Mouse (Mus musculus): ENCODE data around the gene Ttc7b. TPM values are rescaled to one million over a fixed set of nuclear protein-coding genes. Genes with fewer than 3 reads are reported as not detected.
A peak's percentile ranks its signal among the peaks of the same experiment; 100 is the strongest.

Ttc7b gene
- polyA plus RNA-seq, 1 experiment from 2014 or later: 21.3 TPM

DNA sequence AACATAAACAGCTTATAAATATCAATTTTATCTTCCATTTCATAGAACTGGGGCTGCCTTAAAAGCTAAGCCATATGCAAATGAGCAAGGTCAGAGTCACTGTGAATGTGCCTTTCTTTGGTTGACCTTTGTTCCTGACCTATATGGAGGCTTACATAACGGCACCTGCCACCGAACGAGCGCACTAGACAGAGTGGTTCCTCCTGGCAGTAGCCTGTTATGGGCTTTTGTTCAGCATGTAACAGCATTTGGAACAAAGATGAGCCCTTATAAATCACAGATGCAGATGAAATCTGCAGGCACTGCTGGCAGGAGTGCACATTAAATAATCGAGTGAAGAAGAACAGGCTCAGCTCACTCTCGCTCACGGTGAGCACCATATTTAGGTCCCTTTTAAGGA is 179.0 kb downstream of the Ttc7b start:
- POLR2A ChIA-PET: no interaction called here
- CTCF ChIA-PET: interaction anchor here (1.3 kb wide), 1 partner anchor 21 kb away, joined by 4 read pairs; no protein-coding TSS in a partner anchor
- TF ChIP-seq CTCF (IDR thresholded peaks at IDR 0.05): no peak
- ATAC-seq (no peak), DNase-seq (ENCODE audit: low read depth, low spot score) (no peak)
- no peaks in the 10 kb centered on the region for H3K27me3 ChIP-seq
- in situ Hi-C loops (cut with MboI; ENCODE audit: low pct_unique_long_range_greater_than_20kb): no loop called here

DNA sequence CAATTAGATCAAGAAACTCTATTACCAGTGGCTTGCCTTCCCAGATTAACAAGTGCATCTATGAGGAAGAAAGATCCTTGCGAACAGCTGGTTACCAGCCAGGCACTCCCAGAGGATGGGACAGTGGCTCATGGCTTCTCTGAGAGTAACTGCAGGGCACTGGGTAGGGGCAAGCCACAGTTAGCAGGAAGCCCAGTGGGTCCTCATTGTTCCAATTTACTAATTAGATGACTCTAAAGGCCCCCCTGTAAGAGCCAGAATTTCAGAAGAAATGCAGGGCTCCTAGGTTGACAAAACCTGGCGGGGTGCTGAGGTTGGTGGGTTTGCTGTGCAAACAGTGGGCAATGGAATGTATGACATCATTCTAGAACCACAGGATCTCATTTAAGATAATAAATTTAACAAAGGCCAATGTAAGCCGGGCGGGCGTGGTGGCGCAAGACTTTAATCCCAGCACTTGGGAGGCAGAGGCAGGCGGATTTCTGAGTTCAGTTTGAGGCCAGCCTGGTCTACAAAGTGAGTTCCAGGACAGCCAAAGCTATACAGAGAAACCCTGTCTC is 179.6 kb downstream of the Ttc7b start:
- in situ Hi-C loops (cut with MboI; ENCODE audit: low pct_unique_long_range_greater_than_20kb): no loop called here

DNA sequence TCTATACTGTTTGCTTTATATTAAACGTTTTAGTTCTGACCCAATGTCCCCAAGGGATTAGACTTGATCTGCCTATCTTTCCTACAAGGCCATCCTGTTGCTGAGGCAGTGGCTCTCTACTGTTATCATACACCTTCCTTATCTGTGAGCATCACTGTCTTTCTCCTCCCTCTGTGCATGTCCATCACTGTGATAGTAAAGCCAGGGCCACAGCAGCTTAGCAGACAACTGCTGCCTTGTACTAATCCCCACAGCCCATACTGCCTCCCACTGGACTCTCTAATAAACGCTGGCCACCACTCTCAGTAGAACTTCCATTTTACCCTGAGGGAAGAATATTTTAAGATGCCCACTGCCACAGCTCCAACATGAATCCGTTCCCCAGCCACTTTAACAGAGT is 182.6 kb downstream of the Ttc7b start:
- no peaks in the 10 kb centered on the region for H3K27me3 ChIP-seq
- DNase-seq (ENCODE audit: low read depth, low spot score) (no peak), ATAC-seq (no peak)
- ChIA-PET POLR2A (interaction anchor here (0.6 kb wide), 1 partner anchor 15 kb away, joined by 3 read pairs; no protein-coding TSS in a partner anchor), CTCF (interaction anchor here (1.0 to 3.4 kb wide), 3 partner anchors 62 to 136 kb away, joined by 3 to 20 read pairs (median 4); no protein-coding TSS in a partner anchor)
- peak; percentile 57 for TF ChIP-seq CTCF (IDR thresholded peaks at IDR 0.05)
- in situ Hi-C loops (cut with MboI; ENCODE audit: low pct_unique_long_range_greater_than_20kb): no loop called here

More for the DNA sequence above, 179.6 kb downstream of the Ttc7b start:
- DNase-seq (ENCODE audit: low read depth, low spot score) (no peak), ATAC-seq (no peak)
- no peak for TF ChIP-seq CTCF (IDR thresholded peaks at IDR 0.05)
- POLR2A ChIA-PET: no interaction called here
- no peaks in the 10 kb centered on the region for H3K27me3 ChIP-seq
- CTCF ChIA-PET: interaction anchor here (2.1 kb wide), 1 partner anchor 139 kb away, joined by 9 read pairs; no protein-coding TSS in a partner anchor

DNA sequence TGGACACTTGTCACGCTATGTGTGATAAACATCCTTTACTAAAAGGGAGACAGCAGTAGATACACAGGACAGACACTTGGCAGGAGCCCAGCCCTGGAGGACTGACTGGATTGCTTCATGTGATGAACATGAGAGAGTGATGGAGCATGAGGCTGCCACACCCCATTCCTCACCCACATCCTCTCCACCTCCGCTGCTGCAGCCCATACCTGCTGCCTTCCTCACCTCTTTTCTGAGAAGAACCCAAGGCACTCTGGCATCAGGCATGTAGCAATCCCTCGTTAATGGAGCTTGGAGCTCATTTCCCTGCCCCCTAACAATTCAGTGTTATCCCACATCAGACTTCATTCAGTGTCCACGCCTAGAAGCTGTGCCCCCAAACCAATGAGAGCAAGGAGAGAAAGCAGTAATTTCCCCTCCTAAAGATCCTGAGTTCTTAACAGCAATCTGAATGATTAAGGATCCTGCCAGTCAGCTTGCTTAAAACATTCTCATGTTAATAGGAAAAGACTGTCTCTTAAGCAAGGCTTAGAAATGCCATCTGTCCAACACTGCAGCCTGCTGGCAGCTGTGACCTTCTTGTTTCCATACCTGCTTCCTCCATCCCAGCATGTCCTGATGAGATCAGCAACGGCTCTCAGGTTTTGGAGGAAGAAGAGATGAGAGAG is 183.1 kb downstream of the Ttc7b start:
- no peak for DNase-seq (ENCODE audit: low read depth, low spot score)
- POLR2A ChIA-PET: no interaction called here

DNA sequence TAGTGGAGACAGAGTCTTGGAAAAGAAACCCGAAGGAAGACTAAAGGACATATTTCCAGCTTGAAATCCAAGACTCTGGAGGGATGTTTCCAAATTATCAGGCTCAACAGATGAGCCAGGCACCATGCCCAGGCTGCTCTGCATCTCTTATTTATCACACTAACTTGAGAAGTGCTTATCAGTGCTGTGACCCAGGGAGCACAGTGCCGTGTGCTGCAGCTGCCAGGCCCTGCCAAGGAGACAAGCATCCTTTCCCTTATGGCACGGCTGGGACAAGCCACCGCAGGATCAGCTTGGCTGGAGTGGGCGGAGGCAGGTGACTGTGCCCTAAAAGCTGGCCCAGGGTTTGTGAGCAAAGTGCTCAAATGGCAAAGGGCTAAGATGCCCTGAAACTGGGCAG is 184.4 kb downstream of the Ttc7b start:
- TF ChIP-seq CTCF (IDR thresholded peaks at IDR 0.05): no peak
- CTCF ChIA-PET: interaction anchor here (3.4 kb wide), 1 partner anchor 134 kb away, joined by 20 read pairs; no protein-coding TSS in a partner anchor
- ATAC-seq (no peak), DNase-seq (ENCODE audit: low read depth, low spot score) (no peak)
- no peaks in the 10 kb centered on the region for H3K27me3 ChIP-seq
- in situ Hi-C loops (cut with MboI; ENCODE audit: low pct_unique_long_range_greater_than_20kb): no loop called here
- POLR2A ChIA-PET: no interaction called here

More for the DNA sequence above, 183.1 kb downstream of the Ttc7b start:
- no peak for ATAC-seq
- in situ Hi-C loops (cut with MboI; ENCODE audit: low pct_unique_long_range_greater_than_20kb): no loop called here
- peak; percentile 53 for TF ChIP-seq CTCF (IDR thresholded peaks at IDR 0.05)
- CTCF ChIA-PET: interaction anchor here (1.0 to 3.4 kb wide), 3 partner anchors 61 to 135 kb away, joined by 3 to 20 read pairs (median 4); no protein-coding TSS in a partner anchor
- no peaks in the 10 kb centered on the region for H3K27me3 ChIP-seq

DNA sequence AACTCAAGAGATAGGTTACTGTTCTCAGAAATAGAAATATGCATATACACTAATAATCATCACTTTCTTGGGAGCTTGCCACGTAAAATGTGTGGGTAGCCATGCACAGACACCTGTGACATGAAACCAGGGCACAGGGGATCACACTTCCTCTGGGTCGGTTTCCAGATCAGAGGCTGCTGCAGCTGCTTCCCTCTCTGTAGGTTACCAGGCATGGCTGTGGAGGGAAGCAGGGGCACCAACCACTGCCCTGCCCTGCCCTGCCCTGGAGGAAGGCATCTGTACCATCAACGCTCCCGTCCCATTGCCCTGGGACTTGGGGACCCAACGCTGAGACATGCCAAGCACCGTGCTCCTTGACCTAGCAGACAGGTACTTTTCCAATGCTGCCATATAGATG is 188.8 kb downstream of the Ttc7b start:
- in situ Hi-C loops (cut with MboI; ENCODE audit: low pct_unique_long_range_greater_than_20kb): loop anchor here (5.0 kb wide), 1 partner anchor 130 kb away; no protein-coding TSS in a partner anchor
- CTCF ChIA-PET: interaction anchor here (1.1 to 1.2 kb wide), 2 partner anchors 13 to 129 kb away, joined by 3 to 4 read pairs; no protein-coding TSS in a partner anchor
- no peak for ATAC-seq
- POLR2A ChIA-PET: no interaction called here
- no peak for TF ChIP-seq CTCF (IDR thresholded peaks at IDR 0.05)
- no peaks in the 10 kb centered on the region for H3K27me3 ChIP-seq
- DNase-seq (ENCODE audit: low read depth, low spot score): no peak

DNA sequence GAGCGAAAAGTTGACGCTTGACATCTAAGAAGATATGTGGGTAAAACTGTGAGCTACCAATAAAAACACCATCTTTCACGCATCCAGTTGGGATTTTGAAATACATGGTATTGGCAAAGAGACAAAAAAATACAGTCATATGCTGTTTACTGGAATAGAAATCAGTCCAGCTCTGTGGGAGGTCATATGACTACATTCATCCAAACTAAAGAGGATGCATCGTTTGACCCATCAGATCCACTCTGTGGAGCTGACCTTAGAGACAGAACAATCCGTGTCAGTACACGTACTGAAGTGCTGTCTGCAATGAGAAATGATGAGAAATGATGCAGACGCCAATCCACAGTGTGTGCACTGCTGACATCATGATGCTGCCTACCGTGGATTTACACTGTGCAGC is 190.4 kb downstream of the Ttc7b start:
- ChIA-PET POLR2A (no interaction called here), CTCF (interaction anchor here (4.0 kb wide), 1 partner anchor 128 kb away, joined by 17 read pairs; no protein-coding TSS in a partner anchor)
- DNase-seq (ENCODE audit: low read depth, low spot score) (peak; percentile 54), ATAC-seq (no peak)
- H3K27me3 ChIP-seq: no peaks in the 10 kb centered on the region
- TF ChIP-seq CTCF (IDR thresholded peaks at IDR 0.05): no peak
- in situ Hi-C loops (cut with MboI; ENCODE audit: low pct_unique_long_range_greater_than_20kb): loop anchor here (5.0 kb wide), 1 partner anchor 128 kb away; no protein-coding TSS in a partner anchor

DNA sequence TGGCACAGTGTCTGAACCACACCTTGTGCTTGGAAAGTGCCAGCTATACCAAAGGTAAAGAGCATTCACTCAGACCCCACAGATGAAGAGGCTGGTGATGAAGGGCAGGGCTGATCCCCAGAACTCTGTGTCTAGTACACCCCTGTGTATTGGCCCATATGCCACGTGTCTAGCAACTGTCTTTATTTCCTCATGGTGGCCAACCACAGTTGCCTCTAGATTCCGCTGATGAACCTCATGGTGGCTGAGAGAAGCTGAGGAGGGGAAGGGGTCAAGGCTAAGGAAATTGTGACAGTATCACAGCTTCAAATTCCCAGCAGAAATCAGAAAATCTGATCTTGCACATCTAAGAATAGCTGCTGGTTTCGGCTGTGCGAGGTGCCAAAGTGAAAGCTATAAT is 191.6 kb downstream of the Ttc7b start:
- no peak for TF ChIP-seq CTCF (IDR thresholded peaks at IDR 0.05)
- ChIA-PET CTCF (interaction anchor here (1.1 to 4.0 kb wide), 3 partner anchors 10 to 127 kb away, joined by 3 to 17 read pairs (median 3); no protein-coding TSS in a partner anchor), POLR2A (interaction anchor here (0.7 kb wide), 1 partner anchor 121 kb away, joined by 5 read pairs; no protein-coding TSS in a partner anchor)
- no peak for DNase-seq (ENCODE audit: low read depth, low spot score)
- no peaks in the 10 kb centered on the region for H3K27me3 ChIP-seq
- in situ Hi-C loops (cut with MboI; ENCODE audit: low pct_unique_long_range_greater_than_20kb): no loop called here
- no peak for ATAC-seq

DNA sequence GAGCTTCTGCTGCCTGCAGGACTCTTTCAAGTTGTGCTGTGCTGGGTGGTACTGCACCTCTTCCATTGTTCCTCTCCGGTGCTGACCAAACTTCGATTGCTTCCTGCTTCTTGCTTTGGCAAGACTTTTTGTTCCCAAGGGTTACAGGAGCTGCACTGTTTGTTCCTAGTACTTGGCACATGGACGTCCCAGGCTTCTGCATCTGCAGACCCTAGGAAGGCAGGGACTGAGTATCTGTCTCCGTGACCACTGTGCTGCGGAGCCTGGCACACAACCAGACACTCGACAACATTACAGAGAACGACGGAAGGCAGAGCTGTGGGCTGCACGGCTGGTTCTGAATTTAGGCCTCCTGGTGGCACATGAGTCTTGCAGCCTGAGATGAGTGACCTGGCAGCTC is 192.1 kb downstream of the Ttc7b start:
- TF ChIP-seq CTCF (IDR thresholded peaks at IDR 0.05): no peak
- CTCF ChIA-PET: interaction anchor here (1.1 to 4.0 kb wide), 3 partner anchors 10 to 126 kb away, joined by 3 to 17 read pairs (median 3); no protein-coding TSS in a partner anchor
- POLR2A ChIA-PET: no interaction called here

DNA sequence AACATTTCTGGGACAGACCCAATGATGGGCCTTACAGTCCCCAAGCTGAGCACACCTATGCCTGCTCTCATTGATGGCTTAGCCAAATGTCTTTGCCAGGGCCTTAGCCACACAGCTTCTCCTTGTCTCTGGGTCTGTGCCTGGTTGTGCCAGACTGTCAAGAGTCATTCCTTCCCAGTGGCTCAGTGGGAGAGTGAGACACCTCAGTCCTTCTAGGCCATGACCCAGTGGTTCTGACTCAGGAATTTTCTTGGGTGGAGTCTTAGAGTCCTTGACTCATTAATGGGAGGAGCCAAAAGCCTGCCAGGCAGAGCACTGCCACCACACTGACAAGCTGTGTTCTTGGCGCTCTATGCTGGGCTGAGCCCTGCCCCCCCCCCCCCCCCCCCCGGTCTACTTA is 193.9 kb downstream of the Ttc7b start:
- in situ Hi-C loops (cut with MboI; ENCODE audit: low pct_unique_long_range_greater_than_20kb): no loop called here
- TF ChIP-seq CTCF (IDR thresholded peaks at IDR 0.05): no peak
- no peaks in the 10 kb centered on the region for H3K27me3 ChIP-seq
- CTCF ChIA-PET: no interaction called here
- DNase-seq (ENCODE audit: low read depth, low spot score) (peak; percentile 81), ATAC-seq (peak; percentile 96)
- POLR2A ChIA-PET: no interaction called here

More for the DNA sequence above, 192.1 kb downstream of the Ttc7b start:
- ATAC-seq (no peak), DNase-seq (ENCODE audit: low read depth, low spot score) (no peak)
- in situ Hi-C loops (cut with MboI; ENCODE audit: low pct_unique_long_range_greater_than_20kb): no loop called here
- H3K27me3 ChIP-seq: no peaks in the 10 kb centered on the region

DNA sequence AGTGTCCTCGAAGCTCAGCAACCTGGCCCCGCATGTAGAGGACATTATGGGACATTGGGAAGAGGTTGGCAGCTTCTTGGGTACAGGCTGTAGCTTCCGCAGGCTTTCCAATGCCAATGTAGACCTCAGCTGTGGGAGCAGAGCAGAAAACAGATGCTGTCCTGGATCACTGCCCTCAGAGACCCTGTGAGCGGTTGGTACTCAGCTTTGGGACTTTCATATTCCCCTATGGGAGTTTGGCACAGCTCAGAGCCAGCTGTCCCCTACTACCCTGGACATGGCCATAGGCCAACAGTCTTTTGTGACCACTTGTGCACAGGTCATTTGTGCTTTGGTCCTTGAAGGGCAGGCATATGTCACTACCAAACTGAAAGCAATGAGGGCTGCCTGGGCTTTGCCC is 195.0 kb downstream of the Ttc7b start:
- ChIA-PET POLR2A (interaction anchor here (0.7 kb wide), 1 partner anchor 115 kb away, joined by 3 read pairs; no protein-coding TSS in a partner anchor), CTCF (interaction anchor here (0.7 kb wide), 1 partner anchor 123 kb away, joined by 3 read pairs; no protein-coding TSS in a partner anchor)
- no peak for ATAC-seq

More for the DNA sequence above, 195.0 kb downstream of the Ttc7b start:
- TF ChIP-seq CTCF (IDR thresholded peaks at IDR 0.05): no peak
- no peaks in the 10 kb centered on the region for H3K27me3 ChIP-seq
- DNase-seq (ENCODE audit: low read depth, low spot score): no peak
- in situ Hi-C loops (cut with MboI; ENCODE audit: low pct_unique_long_range_greater_than_20kb): no loop called here

Data from Patski (cell line).